Mouse (Mus musculus) intestine, postnatal 0 days (tissue): ENCODE measurements around the gene Zfpl1. TPM values are rescaled to one million over a fixed set of nuclear protein-coding genes. Genes with fewer than 3 reads are reported as not detected.

Experiments
- ATAC-seq: fragments of 200-750 bp; cut with Nextera tagmentation; 2 replicates; pipeline ENCODE4 v1.8.0; 2017; ENCODE audit warnings: mild to moderate bottlenecking, moderate TSS enrichment, moderate library complexity
- H3K27ac ChIP-seq: fragments of 300-500 bp; sonication (generic); 2 replicates; pipeline ENCODE4 v1.5.1; 2014; ENCODE audit warnings: mild to moderate bottlenecking, low read depth, low read length, moderate library complexity
- H3K27me3 ChIP-seq: fragments of 300-500 bp; sonication (generic); replicated peaks from 2 replicates; pipeline ENCODE4 v1.6.1; 2014; ENCODE audit warnings: low read length, mixed read lengths; ENCODE audit not compliant: control insufficient read depth, insufficient read depth
- H3K36me3 ChIP-seq: fragments of 300-500 bp; sonication (generic); 2 replicates; pipeline ENCODE4 v1.6.1; 2014; ENCODE audit warnings: mild to moderate bottlenecking, moderate library complexity; ENCODE audit not compliant: control insufficient read depth, insufficient read depth
- H3K4me1 ChIP-seq: fragments of 300-500 bp; sonication (generic); replicated peaks from 2 replicates; pipeline ENCODE4 v1.6.1; 2014; ENCODE audit warnings: antibody characterized with exemption, low read length, mixed read lengths; ENCODE audit not compliant: control insufficient read depth, insufficient read depth
- H3K4me2 ChIP-seq: fragments of 300-500 bp; sonication (generic); replicated peaks from 2 replicates; pipeline ENCODE4 v1.6.1; 2014; ENCODE audit warnings: low read depth, mild to moderate bottlenecking, moderate library complexity
- H3K4me3 ChIP-seq: fragments of 300-500 bp; sonication (generic); 2 replicates; pipeline ENCODE4 v1.5.1; 2014; ENCODE audit warnings: low read depth, low read length
- H3K9ac ChIP-seq: fragments of 300-500 bp; sonication (generic); 2 replicates; pipeline ENCODE4 v1.6.1; 2014; ENCODE audit warnings: mild to moderate bottlenecking, low read depth, low read length
- H3K9me3 ChIP-seq: fragments of 300-500 bp; sonication (generic); 2 replicates; pipeline ENCODE4 v1.6.1; 2016; ENCODE audit warnings: mixed run types; ENCODE audit not compliant: control insufficient read depth
- CTCF ChIP-seq: sonication (generic); IDR thresholded peaks from 2 replicates; pipeline ENCODE4 v1.5.1; 2016; ENCODE audit warnings: low read depth, mild to moderate bottlenecking, control low read depth, antibody characterized with exemption, moderate library complexity
- WGBS: fragments of 180-500 bp; shearing (Covaris S2); extraction: QIAGEN DNeasy Blood & Tissue Kit; methylation state at CpG from one replicate; pipeline ENCODE4 v1.1.7; 2014; 5-methylcytosine and 5-hydroxymethylcytosine counted together
- microRNA-seq: library from miRNA; unstranded; fragments of <30 nt; microRNA quantifications from one replicate; pipeline ENCODE4, GENCODE M21; 2016
- polyA plus RNA-seq: library from polyadenylated mRNA; unstranded; fragments of >200 nt; fragmentation: Nextera tagmentation; extraction: Ambion mirVana; gene quantifications from 2 replicates; pipeline ENCODE4 v1.2.1, GENCODE M21; 2015

Gene Zfpl1
- polyA plus RNA-seq, 1 experiment from 2014 or later, result 54.9 TPM

DNA sequence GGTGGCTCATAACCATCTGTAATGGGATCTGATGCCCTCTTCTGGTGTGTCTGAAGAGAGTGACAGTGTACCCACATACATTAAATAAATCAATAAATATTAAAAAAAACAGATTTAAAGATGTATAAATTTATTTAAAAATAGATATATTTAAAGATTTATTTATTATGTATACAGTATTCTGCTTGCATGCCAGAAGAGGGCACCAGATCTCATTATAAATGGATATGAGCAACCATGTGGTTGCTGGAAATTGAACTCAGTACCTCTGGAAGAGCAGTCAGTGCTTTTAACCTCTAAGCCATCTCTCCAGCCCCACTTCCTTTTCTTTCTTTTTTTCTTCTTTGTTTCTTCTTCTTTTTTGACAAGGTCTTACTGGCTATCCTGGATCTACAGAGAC, 44.8 kb downstream of the Zfpl1 start:
- ATAC-seq, result no peak
- Histone ChIP-seq H3K4me2 (no peak overlapping the region), H3K4me1 (no peaks in the 10 kb centered on the region), H3K36me3 (no peaks in the 10 kb centered on the region), H3K9me3 (no peaks in the 10 kb centered on the region), H3K27ac (no peak overlapping the region), H3K4me3 (no peak overlapping the region), H3K9ac (no peak overlapping the region), H3K27me3 (no peaks in the 10 kb centered on the region)
- peak; percentile 19; the same call in 1 of the 2 replicates for TF ChIP-seq CTCF

DNA sequence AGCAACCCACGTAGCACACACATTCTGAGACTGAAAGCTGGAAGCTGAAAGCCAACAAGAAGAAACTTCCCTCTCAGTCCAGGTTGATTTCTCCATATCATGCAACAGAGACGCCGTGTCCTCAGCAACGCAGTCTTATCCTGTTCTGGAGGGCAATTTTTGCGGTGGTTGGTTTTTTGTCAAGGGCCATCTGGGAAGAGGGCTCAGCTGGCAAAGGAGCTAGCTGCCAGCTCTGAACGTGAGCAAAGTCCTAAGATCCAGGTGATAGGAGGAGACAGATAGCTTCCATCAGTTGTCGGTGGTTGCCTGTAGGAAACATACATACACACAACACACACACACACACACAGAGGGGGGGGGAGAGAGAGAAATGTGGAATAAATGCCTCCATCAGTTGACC, 46.4 kb downstream of the Zfpl1 start:
- 77% methylated on average over 7 of the region's 7 CpGs for WGBS

DNA sequence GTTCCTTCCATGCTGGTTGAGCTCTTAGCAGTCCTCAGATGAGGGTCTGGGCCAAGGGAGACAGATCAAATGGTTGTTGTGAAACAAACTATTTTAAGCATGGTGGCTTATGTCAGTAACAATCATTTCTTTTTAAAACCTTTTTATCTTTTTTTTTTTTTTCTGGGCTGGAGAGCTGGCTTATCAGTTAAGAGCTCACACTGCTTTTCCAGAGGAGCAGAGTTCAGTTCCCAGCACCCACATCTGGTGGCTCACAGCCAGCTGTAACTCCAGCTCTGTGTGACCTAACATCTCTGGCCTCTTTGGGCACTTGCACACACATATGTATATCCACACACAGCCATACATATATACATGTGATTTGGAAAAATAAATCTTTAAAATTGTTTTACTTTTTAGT, 47.1 kb downstream of the Zfpl1 start:
- no peak overlapping the region for H3K9ac ChIP-seq
- H3K4me2 ChIP-seq, result no peak overlapping the region
- no peak overlapping the region for H3K4me3 ChIP-seq
- H3K27ac ChIP-seq, result no peak overlapping the region
- no peaks in the 10 kb centered on the region for H3K36me3 ChIP-seq
- TF ChIP-seq CTCF, result no peak
- H3K9me3 ChIP-seq, result no peaks in the 10 kb centered on the region
- H3K4me1 ChIP-seq, result no peaks in the 10 kb centered on the region
- H3K27me3 ChIP-seq, result no peaks in the 10 kb centered on the region
- no peak for ATAC-seq

More for the DNA sequence above, 46.4 kb downstream of the Zfpl1 start:
- Histone ChIP-seq H3K27ac (no peak overlapping the region), H3K4me1 (no peaks in the 10 kb centered on the region), H3K9me3 (no peaks in the 10 kb centered on the region), H3K36me3 (no peaks in the 10 kb centered on the region), H3K27me3 (no peaks in the 10 kb centered on the region), H3K4me2 (no peak overlapping the region), H3K4me3 (no peak overlapping the region), H3K9ac (no peak overlapping the region)
- TF ChIP-seq CTCF, result no peak
- ATAC-seq, result no peak

DNA sequence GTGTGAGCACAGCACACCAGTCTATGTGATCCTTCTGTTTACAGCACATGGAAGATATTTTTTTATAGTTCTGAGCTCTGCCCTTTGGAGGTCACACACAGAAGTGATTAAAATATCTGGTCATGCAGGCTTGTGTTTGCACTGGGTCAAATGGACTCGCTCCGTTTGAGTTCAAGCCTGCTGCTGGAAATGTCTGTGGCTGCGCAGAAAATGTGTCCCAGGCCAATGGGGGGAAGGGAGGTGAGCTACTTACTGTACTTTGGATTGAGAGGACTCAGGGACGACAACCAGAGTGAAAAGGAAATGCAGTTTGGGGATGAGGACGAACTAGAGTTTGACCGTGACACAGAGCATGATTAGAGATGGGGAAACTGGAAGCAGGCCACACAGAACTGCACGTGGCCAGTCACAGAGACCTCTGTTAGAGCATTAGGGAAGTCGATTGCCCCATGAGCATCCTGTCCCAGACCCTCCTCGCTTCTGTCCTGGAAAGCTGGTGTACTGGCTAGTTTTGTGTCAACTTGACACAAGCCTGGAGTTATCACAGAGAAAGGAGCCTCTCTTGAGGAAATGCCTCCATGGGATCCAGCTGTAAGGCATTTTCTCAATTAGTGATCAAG, 48.7 kb downstream of the Zfpl1 start:
- no peak overlapping the region for H3K4me2 ChIP-seq
- ATAC-seq, result no peak
- H3K27me3 ChIP-seq, result no peaks in the 10 kb centered on the region
- H3K27ac ChIP-seq, result no peak overlapping the region
- H3K4me1 ChIP-seq, result no peaks in the 10 kb centered on the region
- TF ChIP-seq CTCF, result no peak
- H3K9ac ChIP-seq, result no peak overlapping the region
- no peak overlapping the region for H3K4me3 ChIP-seq
- WGBS, result 60% methylated on average over 9 of the region's 9 CpGs
- H3K9me3 ChIP-seq, result no peaks in the 10 kb centered on the region
- no peaks in the 10 kb centered on the region for H3K36me3 ChIP-seq

Small RNA genes lying within 50 kb of the gene (microRNA-seq; reads per million reads assigned to microRNA genes)
- gene Mir6988, result 2.7 reads per million, percentile 2 among the genes with 10 or more reads in this experiment

Other genes starting within 250 kb of the Zfpl1 start
- 21.7 and 24.0 TPM in 2 replicates for gene Frmd8, start 209.7 kb downstream of the Zfpl1 start, polyA plus RNA-seq
- gene Slc25a45, start 207.1 kb downstream of the Zfpl1 start, polyA plus RNA-seq, result 3.8 and 4.0 TPM in 2 replicates
- gene Tigd3, start 190.8 kb downstream of the Zfpl1 start, polyA plus RNA-seq, result 1.0 and 1.2 TPM in 2 replicates
- 49.9 and 51.9 TPM in 2 replicates for gene Dpf2, start 171.9 kb downstream of the Zfpl1 start, polyA plus RNA-seq
- 6.5 and 6.6 TPM in 2 replicates for gene Cdc42ep2, start 160.1 kb downstream of the Zfpl1 start, polyA plus RNA-seq
- 23.5 and 23.9 TPM in 2 replicates for gene Pola2, start 120.8 kb downstream of the Zfpl1 start, polyA plus RNA-seq
- gene Slc22a20, start 98.8 kb downstream of the Zfpl1 start, polyA plus RNA-seq, result not detected in 2 replicates
- 17.0 and 17.8 TPM in 2 replicates for gene Capn1, start 69.1 kb downstream of the Zfpl1 start, polyA plus RNA-seq
- gene Syvn1, start 38.4 kb downstream of the Zfpl1 start, polyA plus RNA-seq, result 17.7 and 21.3 TPM in 2 replicates
- 35.0 and 36.3 TPM in 2 replicates for gene Mrpl49, start 27.2 kb downstream of the Zfpl1 start, polyA plus RNA-seq
- 964 and 990 TPM in 2 replicates for gene Fau, start 27.1 kb downstream of the Zfpl1 start, polyA plus RNA-seq
- gene Znhit2, start 23.8 kb downstream of the Zfpl1 start, polyA plus RNA-seq, result 30.8 and 33.3 TPM in 2 replicates
- gene Tm7sf2, start 16.6 kb downstream of the Zfpl1 start, polyA plus RNA-seq, result 13.4 and 17.5 TPM in 2 replicates
- gene Vps51, start 7.7 kb downstream of the Zfpl1 start, polyA plus RNA-seq, result 35.9 and 42.4 TPM in 2 replicates
- gene Tmem262, start 4.9 kb downstream of the Zfpl1 start, polyA plus RNA-seq, result not detected in 2 replicates
- gene Gm28374, start 2.7 kb downstream of the Zfpl1 start, polyA plus RNA-seq, result 0.43 and 0.47 TPM in 2 replicates
- 8.7 and 8.9 TPM in 2 replicates for gene Cdca5, start within 50 bp of the Zfpl1 start, polyA plus RNA-seq
- gene AC131692.1, start 9.5 kb upstream of the Zfpl1 start, polyA plus RNA-seq, result not detected in 2 replicates
- gene Naaladl1, start 20.8 kb upstream of the Zfpl1 start, polyA plus RNA-seq, result 273 and 333 TPM in 2 replicates
- gene Sac3d1, start 33.7 kb upstream of the Zfpl1 start, polyA plus RNA-seq, result 17.0 and 19.1 TPM in 2 replicates
- 23.0 and 23.3 TPM in 2 replicates for gene Snx15, start 43.3 kb upstream of the Zfpl1 start, polyA plus RNA-seq
- 0.61 and 1.3 TPM in 2 replicates for gene Batf2, start 56.0 kb upstream of the Zfpl1 start, polyA plus RNA-seq
- 70.6 and 71.5 TPM in 2 replicates for gene Arl2, start 56.6 kb upstream of the Zfpl1 start, polyA plus RNA-seq
- 0.20 TPM in 1 of 2 replicates, not detected in the other for gene Majin, start 99.4 kb upstream of the Zfpl1 start, polyA plus RNA-seq
- 0.26 and 0.34 TPM in 2 replicates for gene Gpha2, start 141.4 kb upstream of the Zfpl1 start, polyA plus RNA-seq
- gene Ppp2r5b, start 150.9 kb upstream of the Zfpl1 start, polyA plus RNA-seq, result 15.2 and 17.1 TPM in 2 replicates
- 3.6 and 4.0 TPM in 2 replicates for gene Atg2a, start 156.7 kb upstream of the Zfpl1 start, polyA plus RNA-seq
- 177 and 201 TPM in 2 replicates for gene Ehd1, start 191.8 kb upstream of the Zfpl1 start, polyA plus RNA-seq
- gene Cdc42bpg, start 221.5 kb upstream of the Zfpl1 start, polyA plus RNA-seq, result 1.8 and 2.3 TPM in 2 replicates